Mouse (Mus musculus): ENCODE data around the gene Selenos. TPM values are rescaled to one million over a fixed set of nuclear protein-coding genes. Genes with fewer than 3 reads are reported as not detected.

Selenos gene
- polyA plus RNA-seq, 1 experiment, result 1.2 TPM

DNA sequence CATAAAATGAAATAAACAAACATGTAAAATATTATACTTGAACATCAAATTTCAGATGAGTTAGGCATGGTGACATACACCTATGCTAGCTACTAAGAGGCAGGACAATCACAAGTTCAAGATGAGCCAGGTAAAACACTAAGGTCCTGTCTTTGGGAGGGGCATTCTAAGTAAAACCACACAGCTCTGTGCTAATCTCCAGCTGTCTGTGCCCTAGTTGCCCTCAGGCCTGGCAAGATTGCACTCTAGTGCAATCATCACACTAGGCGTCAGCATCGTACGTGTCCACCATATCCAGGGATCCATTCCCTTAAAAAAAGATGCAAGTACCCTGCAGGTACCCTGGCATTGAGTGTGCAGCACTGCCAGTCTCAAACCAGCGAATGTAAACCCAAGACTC is 57.9 kb downstream of the Selenos start:
- no peak for TF ChIP-seq TAL1 (IDR thresholded peaks at IDR 0.05; ENCODE audit: low read length)
- no peak for TF ChIP-seq GATA1 (IDR thresholded peaks at IDR 0.05; ENCODE audit: low read length)
- Histone ChIP-seq H3K9me3 (ENCODE audit: control insufficient read depth, low read length) (no peaks in the 10 kb centered on the region), H3K36me3 (ENCODE audit: control insufficient read depth) (peaks cover 70% of the 10 kb centered on the region), H3K27me3 (ENCODE audit: control insufficient read depth) (no peaks in the 10 kb centered on the region), H3K4me3 (replicated peaks) (no peak overlapping the region), H3K4me1 (ENCODE audit: control insufficient read depth) (peaks cover 66% of the 10 kb centered on the region)

GRCm38 (mm10) chr7:66138301-66138700 is 58.9 kb downstream of the Selenos start:
- H3K27me3 ChIP-seq (ENCODE audit: control insufficient read depth), result no peaks in the 10 kb centered on the region
- H3K4me1 ChIP-seq (ENCODE audit: control insufficient read depth), result peaks cover 65% of the 10 kb centered on the region
- H3K36me3 ChIP-seq (ENCODE audit: control insufficient read depth), result peaks cover 75% of the 10 kb centered on the region
- no peaks in the 10 kb centered on the region for H3K9me3 ChIP-seq (ENCODE audit: control insufficient read depth, low read length)
- H3K4me3 ChIP-seq (replicated peaks), result no peak overlapping the region
- TF ChIP-seq GATA1 (IDR thresholded peaks at IDR 0.05; ENCODE audit: low read length) (no peak), TAL1 (IDR thresholded peaks at IDR 0.05; ENCODE audit: low read length) (no peak)

DNA sequence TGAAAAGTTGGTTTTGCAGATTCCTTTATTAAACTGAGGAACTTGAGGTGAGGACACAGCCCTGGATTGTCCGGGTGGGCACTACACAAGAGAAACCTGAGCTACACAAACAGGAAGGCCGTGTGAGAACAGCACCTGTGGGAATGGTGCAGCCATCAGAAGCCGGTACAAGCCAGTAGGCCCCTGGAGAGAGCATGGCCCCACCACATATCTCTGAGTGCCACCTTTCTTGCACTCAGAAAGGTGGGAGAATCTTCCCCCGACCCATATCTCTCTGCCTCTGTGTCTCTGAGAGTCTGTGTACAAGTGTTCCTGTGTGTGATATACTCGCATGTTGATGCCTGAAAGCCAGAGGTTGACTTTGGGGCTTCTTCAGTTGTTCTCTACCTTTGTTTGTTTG is 59.4 kb downstream of the Selenos start:
- H3K27me3 ChIP-seq (ENCODE audit: control insufficient read depth), result no peaks in the 10 kb centered on the region

More for the DNA sequence above, 59.4 kb downstream of the Selenos start:
- Histone ChIP-seq H3K4me3 (replicated peaks) (no peak overlapping the region), H3K4me1 (ENCODE audit: control insufficient read depth) (peaks cover 69% of the 10 kb centered on the region), H3K9me3 (ENCODE audit: control insufficient read depth, low read length) (no peaks in the 10 kb centered on the region), H3K36me3 (ENCODE audit: control insufficient read depth) (peaks cover 80% of the 10 kb centered on the region)
- TF ChIP-seq GATA1 (IDR thresholded peaks at IDR 0.05; ENCODE audit: low read length) (no peak), TAL1 (IDR thresholded peaks at IDR 0.05; ENCODE audit: low read length) (no peak)

Other genes starting within 250 kb of the Selenos start
- 0.12 TPM in 1 of 2 replicates, not detected in the other for gene Pcsk6, start 217.9 kb upstream of the Selenos start, polyA plus RNA-seq (2012)
- gene Gm45213, start 36.0 kb upstream of the Selenos start, polyA plus RNA-seq (2012), result not detected in 2 replicates
- gene Snrpa1, start 20.6 kb upstream of the Selenos start, polyA plus RNA-seq (2012), result 9.9 and 13.6 TPM in 2 replicates
- 1.4 and 1.5 TPM in 2 replicates for gene Chsy1, start 29.9 kb downstream of the Selenos start, polyA plus RNA-seq (2012)